Mouse (Mus musculus) kidney, adult 8-10 months (tissue): ENCODE data around the gene Cntd1.

Experiments
- DNase-seq, 2 experiments: peaks; one replicate each; pipeline ENCODE4 v3.0.0; 2022

Cntd1 gene

GRCm38 (mm10) chr11:101278223-101279192 lies at the start of gene Cntd1, which contains the start of gene Coa3:
Gene Cntd1, plus strand, starts transcription at chr11:101279012.
Gene Coa3, minus strand, starts transcription at chr11:101279114.
- DNase-seq = peak; percentile 87 to 88

GRCm38 (mm10) chr11:101229361-101229900 lies 49.4 kb upstream of the Cntd1 start:
- no peak for DNase-seq

- DNase-seq = no peak
These were observed 48.7 kb upstream of the Cntd1 start for GRCm38 (mm10) chr11:101230061-101230511.

GRCm38 (mm10) chr11:101230526-101230925 lies 48.3 kb upstream of the Cntd1 start:
- DNase-seq = peak in 1 of 2 experiments; percentile 30

GRCm38 (mm10) chr11:101230991-101231871 lies 47.6 kb upstream of the Cntd1 start:
- DNase-seq = peak; percentile 70 to 79

- peak in 1 of 2 experiments; percentile 34 for DNase-seq
These were observed 46.6 kb upstream of the Cntd1 start for GRCm38 (mm10) chr11:101232010-101232839.

GRCm38 (mm10) chr11:101233240-101233639 lies 45.6 kb upstream of the Cntd1 start:
- no peak for DNase-seq

- DNase-seq = no peak
These were observed 44.7 kb upstream of the Cntd1 start for GRCm38 (mm10) chr11:101234124-101234523.

- no peak for DNase-seq
These were observed 43.4 kb upstream of the Cntd1 start for GRCm38 (mm10) chr11:101235429-101235828.

- no peak for DNase-seq
These were observed 42.0 kb upstream of the Cntd1 start for GRCm38 (mm10) chr11:101236782-101237181.

GRCm38 (mm10) chr11:101238071-101238647 lies 40.7 kb upstream of the Cntd1 start:
- DNase-seq = no peak

- DNase-seq = no peak
These were observed 33.7 kb upstream of the Cntd1 start for GRCm38 (mm10) chr11:101245071-101245470.

- DNase-seq = no peak
These were observed 32.7 kb upstream of the Cntd1 start, which contains the start of gene Ramp2 for GRCm38 (mm10) chr11:101245855-101246701. Gene Ramp2, plus strand, starts transcription at chr11:101246028.

- DNase-seq = no peak
These were observed 32.2 kb upstream of the Cntd1 start for GRCm38 (mm10) chr11:101246702-101247012.

- peak; percentile 61 to 64 for DNase-seq
These were observed 31.2 kb upstream of the Cntd1 start for GRCm38 (mm10) chr11:101247521-101248030.

GRCm38 (mm10) chr11:101248258-101248994 lies 30.4 kb upstream of the Cntd1 start:
- DNase-seq = peak; percentile 61 to 79

- DNase-seq = peak in 1 of 2 experiments; percentile 60
These were observed 27.8 kb upstream of the Cntd1 start for GRCm38 (mm10) chr11:101251031-101251430.

- DNase-seq = no peak
These were observed 25.9 kb upstream of the Cntd1 start for GRCm38 (mm10) chr11:101252941-101253340.

GRCm38 (mm10) chr11:101253613-101254389 lies 25.0 kb upstream of the Cntd1 start, which contains the start of gene Vps25:
Gene Vps25, plus strand, starts transcription at chr11:101253707.
- peak; percentile 76 to 87 for DNase-seq
